Mouse (Mus musculus) kidney, adult 11 months (tissue): ENCODE data around the gene Mrpl44.

Source experiments
- DNase-seq: peaks from one replicate; pipeline ENCODE4 v3.0.0; 2022

The Mrpl44 gene

DNA sequence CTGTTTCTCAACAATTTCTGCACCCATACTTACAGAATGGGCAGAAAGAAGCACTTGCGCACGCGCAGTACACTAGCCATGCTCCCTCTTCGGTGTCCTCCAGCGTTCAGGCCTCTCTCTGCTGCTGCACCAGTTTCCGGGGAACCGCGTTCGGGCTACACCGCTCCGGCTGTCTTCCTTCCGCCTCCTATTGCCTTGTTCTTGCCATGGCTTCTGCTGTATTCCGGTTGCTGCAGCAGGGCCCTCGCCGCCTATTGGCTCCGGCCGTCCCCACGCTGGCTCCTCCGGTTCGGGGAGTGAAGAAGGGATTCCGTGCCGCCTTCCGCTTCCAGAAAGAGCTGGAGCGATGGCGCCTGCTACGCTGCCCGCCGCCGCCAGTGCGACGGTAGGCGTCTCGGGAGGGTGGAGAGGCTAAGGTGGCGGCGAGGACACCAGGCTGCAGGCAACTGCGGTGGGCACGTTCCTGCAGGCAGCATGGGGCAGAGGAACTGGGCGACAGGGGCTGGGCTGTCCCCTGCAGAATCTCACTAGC is at the start of gene Mrpl44, which contains the start of gene Wdfy1:
Gene Mrpl44, plus strand, starts transcription at position 92 of the 532 bp plus-strand sequence.
Gene Wdfy1, minus strand, starts transcription at position 217 of the 532 bp plus-strand sequence.
- DNase-seq = peak; percentile 96

DNA sequence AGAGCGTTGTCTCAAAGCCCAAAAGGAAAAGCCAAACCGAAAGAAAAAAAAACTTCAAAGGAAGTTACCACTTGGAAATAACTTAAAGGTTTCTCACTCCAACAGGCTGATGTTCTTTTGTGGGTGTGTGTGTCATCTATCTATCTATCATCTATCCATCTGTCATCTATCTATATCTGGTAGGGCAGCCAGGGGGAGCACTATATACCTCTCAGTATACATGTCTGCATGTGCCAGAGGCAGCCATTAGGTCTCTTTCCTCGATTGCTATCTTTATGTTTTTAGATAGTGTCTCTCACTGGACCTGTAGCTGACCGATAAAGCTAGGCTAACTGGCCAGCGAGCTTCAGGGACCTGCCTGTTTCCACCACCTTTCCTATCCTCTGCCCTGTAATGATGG is 41.0 kb upstream of the Mrpl44 start:
- no peak for DNase-seq

DNA sequence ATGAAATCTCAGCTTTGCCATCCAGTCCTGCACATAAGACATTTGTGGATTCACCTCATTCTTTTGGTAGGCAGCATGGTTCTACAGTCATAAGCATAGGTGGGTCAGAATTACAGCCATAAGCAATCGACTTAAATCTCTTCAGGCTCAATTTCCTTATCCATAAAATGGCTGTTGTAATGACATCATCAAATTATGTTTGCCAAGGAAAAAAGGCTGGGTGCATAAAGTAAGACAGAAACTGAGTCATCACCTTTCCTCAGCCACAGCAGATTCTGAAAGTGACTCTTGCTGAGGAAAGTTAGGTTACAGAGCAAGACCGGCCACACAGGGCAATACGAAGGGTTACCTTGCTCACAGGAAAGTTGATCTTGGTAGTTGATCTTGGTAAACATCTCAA is 39.4 kb upstream of the Mrpl44 start:
- DNase-seq = no peak

DNA sequence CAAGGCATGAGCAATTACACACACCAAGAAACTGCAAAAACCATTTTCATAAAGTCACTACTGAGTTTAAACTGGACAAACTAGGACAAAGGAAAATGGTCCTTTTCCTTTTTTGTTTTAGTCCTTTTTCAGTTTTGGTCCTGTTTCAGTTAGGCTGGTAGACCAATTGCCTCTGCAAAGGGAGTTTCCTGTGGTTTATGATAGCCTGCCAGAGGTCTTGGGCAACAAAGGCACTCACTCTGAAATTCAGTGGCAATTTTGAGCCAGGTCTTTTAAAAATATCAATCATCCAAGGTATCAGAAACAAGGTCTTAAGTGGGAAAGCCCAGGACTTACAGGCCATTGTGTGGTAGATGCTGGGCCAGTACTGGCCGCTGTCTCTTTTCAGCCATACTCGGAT is 36.1 kb upstream of the Mrpl44 start:
- no peak for DNase-seq

DNA sequence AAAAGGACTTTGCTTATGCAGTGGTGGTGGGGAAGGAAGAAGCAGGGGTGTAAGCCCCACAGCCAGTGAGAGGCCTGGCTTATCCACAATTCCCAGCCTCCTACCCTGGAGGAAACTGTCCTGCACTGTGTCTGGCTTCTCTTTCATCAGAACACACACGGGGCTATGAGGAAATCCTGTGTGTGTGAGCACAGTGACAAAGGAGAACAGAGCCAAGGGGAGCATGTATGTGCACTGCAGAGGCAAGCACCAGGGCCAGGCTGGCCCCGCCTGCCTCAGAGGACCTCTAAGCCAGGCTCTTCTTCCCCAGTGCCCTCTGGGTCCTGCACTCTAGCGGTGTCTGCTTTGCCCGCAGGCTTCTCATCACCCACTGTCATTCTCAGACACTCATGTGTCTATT is 34.8 kb upstream of the Mrpl44 start:
- DNase-seq = no peak

DNA sequence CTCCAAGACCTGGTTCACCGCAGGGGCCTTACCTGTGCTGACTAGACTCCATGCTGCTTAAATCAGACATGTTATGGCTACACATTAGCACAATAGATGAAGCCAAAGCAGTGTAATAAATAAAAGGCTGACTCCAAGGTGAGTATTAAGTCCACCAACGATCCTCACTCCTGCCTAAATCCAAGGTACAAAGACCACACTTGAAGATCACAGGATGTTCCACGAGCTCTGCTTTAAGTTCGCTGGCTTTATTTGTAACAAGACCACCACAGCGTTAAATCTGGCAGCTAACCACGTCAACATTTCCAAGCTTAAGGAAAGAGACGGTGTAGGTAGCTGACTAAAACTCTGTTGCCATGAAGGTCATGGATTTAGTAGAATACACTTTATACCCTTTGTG is 32.9 kb upstream of the Mrpl44 start:
- DNase-seq = peak; percentile 28

DNA sequence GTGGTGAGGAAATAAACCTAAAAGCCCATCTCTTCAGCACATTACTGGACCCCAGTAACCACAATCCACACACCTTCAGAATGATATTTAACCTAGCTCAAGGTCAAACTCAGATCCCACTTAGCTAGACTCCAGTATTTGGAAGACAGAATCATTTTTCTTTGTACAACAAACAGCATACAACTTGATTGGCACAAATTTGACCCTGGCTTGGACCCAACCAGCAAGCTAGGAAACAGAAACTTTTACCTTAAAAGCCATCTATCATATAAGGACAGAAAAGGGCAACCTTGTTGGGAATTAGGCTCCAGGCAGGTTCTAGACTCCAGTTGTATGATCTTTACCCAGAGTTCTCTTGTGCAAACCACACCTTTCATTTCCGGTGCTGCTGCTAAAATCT is 32.4 kb upstream of the Mrpl44 start:
- DNase-seq = no peak

DNA sequence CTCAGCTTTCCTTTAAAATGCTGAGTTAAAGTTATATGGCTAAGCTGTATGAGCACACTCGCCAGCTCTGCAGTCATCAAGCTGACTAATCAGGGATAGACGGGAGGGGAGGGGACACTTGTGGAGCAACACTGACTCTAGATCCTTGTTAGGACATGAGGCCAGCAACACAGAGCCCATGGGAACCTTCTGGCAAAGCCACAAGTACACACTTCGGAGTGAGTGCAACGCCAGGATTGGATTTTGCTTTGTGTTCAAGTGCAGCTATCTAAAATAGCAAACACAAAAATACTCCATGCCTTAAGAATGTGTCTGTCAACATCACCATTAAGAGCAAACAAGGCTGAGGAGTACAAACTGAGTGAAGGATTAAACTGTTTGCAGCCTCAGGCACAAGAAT is 29.8 kb upstream of the Mrpl44 start:
- DNase-seq = no peak

DNA sequence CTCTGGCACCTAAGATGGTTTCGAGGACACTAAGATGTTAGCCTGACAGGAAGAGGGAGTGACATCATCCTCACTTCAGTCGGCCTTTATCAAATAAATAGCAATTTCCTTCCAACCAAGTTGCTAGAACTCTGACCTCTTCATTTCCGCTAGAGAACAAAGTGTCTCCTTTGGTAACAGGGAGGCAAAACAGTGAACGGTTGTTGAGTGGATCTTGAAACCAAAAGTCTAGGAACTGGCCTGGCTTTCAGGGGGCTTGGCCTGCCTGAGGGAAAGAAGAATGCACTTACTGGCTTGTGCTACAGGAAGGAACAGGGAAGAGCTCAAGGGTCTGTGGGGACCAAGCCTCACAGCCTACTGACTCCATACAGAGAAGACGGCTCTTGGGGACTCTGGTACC is 24.6 kb upstream of the Mrpl44 start:
- DNase-seq = peak; percentile 25

DNA sequence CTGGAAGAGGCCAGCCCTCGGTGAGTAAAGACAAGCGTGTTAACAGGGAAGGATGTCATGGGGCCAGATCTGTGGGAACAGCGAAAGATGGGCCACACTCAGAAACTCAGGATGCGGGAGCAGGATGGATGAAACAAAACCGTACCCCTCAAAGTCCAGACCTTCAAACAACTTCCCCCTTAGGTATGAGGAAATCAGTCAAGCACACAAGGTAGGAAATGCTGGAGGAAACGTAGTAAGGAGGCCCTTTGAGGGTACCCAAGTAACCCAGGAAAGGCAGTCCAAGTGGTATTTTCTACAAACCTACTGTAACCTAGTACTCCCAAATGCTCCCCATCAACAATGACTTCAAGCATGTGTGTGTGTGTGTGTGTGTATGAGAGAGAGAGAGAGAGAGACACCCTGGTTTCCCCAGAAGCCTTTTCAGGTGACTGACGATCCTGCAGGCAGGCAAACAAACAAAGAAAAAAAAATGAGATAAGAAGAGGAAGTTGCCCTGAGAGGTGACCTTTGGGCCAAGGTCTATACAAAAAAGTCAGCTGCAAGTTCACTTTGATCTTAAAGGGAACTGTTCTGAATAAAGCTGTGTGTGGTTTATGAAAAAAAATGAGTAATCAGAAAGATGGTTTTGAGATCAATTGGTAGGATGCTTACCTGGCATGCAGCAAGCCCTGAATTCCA is 23.7 kb upstream of the Mrpl44 start:
- DNase-seq = no peak

DNA sequence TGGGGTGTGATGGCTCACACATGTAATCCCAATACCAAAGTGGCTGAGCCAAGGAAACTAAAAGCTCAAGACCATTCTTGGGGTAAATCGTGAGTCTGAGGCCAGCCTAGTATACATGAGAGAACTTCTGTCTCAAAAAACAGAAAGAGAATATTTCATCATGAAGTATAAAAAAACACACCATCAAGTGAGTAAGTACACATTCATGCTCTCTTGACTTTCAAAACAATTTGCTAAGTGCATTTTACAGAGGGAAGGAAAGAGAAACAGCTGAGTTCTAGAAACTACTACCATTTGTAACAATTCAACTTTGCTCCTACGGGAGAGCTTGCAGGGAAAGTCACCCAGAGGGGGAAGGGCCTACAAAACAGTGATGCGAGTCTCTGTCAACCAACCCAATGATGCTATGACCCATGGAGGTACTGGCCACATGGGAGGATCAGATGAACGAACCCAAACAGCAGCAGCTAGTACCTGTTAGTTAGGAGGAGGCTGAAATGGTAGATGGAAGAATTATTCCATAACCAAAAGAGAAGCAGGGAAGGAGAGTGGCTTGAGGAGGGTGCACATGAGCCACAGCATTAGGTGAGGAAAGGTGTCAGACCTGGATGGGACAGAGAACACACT is 23.0 kb upstream of the Mrpl44 start:
- DNase-seq = no peak

DNA sequence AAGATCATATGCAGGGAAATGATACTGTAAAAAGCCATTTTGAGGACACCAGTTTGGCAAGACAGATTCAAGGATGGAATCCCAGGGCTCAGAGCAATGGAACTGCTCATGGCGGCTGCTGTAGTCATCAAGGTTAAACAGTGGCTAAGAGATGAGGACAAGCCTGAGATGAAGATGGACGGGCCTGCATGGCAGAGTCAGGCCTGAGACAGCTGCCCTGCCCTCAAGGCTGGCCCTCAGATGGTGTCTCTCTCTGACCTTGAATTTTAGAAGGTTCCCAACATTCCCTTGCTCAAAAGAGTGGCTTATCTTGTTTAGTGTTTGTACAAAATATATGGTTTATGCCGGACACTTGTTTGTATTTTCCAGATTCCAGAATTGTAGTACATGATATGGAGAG is 22.4 kb upstream of the Mrpl44 start:
- DNase-seq = no peak

DNA sequence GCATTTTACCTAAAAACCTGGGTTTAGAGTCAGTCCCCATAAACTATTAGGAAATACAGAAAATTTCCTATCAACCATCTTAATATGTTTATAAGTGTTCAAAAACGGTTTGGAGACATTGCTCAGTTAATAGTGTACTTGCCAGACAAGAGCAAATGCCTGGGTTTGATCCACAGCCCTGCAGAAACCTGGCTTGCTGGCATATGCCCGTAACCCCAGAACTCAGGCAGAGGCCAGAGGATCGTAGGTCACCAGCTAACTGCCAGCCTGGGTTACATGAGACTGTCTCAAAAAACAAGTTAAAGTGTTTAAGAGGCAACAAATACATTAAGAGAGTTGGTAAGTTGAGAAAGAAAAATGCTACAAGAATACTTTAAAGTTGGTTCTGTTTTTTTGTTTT is 20.9 kb upstream of the Mrpl44 start:
- DNase-seq = no peak

DNA sequence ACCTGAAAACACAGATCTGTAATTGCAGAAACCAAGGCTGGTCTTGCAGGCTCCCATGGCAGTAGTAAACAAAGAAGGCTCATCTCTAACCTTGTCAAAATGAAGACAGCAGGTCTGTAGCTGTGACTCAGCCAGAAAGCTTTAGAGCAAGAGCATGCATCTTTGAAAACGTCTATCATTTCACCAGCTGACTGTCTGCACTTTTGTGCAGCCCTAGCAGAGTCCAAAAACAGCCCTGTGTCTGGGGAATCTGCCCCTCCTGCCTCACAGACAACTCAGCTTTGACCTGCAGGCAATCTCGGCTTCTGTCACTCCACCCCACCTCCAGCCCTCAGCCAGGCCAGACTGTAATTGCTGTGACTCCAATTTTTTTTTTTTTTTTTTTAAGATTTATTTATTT is 20.4 kb upstream of the Mrpl44 start:
- DNase-seq = no peak

DNA sequence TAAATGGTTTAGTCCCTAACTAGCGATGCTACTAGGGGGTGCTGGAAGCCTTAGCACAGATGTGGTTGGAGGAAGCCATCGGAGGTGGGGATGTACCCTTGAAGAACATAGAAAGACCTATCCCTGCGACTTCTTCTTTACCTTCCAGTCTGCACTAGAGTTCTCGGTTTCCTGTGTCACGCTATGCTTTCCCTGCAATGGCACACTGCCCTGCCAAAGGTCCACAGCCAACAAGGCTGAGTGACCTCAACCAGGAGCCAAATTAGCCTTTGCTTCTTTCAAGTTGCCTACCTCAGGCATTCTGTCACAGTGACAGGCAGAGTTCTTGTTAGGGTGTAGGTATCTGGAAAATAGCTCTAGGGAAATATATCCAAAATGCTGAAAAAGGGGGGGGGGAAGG is 19.4 kb upstream of the Mrpl44 start:
- peak; percentile 33 for DNase-seq

DNA sequence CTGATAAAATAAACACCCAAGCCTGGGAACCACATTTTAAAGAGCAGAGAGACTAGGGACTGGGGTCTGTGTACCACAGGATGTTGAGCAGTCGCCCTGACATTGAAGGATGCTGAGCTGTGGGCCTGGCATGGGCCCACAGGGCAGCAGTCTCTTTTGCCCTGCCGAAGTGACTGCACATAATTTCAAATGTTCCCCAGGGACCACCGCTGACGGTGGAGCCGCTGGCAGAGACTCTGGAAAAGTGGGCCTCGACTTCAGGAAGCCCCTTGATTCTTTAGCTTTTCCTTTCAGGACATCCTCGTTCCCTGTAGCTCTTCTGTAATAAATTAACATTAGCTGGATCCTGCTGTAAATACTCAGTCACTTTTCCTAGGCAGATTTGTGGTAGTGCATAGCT is 18.7 kb upstream of the Mrpl44 start:
- peak; percentile 59 for DNase-seq

DNA sequence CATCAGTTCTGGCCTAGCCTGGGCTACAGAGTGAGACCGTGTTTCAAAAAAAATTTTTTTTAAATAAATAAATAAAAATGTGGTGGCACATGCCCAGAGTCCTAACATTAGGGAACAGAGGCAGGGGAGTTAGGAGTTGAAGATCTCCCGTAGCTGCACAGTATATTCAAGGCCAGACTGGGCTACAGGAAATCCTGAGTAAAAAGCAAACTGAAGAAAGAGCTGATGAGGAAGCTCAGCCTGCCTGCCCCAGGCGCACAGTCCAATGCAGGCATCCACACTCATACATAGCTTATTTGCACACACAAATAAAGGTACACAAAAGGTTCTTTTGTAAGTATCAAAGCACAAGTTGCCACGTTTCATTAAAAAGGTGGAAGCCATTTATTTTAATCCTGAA is 18.2 kb upstream of the Mrpl44 start:
- no peak for DNase-seq

DNA sequence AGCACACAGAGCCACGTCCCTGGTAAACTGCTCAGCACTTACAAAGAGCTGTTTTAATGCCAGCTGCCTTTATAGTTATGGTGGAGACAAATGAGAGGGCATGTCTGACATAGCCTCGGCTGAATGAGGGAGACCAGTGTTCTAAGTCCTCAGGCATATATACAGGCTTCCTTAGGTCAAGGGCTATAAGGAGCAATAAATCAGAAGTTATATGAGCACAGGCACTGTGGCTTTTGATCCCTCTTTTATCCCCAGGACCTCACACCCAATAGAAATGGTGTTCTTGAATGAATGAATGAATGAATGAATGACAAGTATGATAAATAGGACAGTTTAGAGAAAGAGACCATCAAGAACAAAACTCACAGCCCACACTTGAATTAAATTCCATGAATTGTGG is 16.8 kb upstream of the Mrpl44 start:
- no peak for DNase-seq

DNA sequence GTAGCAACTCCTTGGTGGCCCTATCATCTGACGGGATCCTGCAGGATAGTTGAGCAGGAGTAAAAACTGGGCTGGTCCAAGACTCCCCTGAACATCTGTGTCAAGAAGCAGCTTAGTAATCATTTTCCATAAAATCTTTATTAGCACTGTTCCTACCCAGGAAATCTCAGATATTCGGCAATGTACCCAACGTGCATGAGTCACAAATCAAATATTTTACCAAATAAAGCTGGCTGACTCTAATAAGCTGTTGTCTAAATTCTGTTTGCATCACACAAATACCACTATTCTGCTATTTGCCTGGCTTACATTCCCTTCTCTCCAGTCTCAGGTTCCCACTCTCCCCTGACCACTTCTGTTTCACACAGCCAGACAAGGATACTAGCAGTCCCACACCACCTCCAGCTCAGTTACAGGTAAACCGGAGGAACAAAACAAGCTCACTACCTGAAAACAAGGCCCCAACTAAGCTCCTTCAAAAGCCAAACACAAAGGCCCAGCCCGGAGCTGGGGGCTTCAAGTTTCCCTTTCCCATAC is 16.3 kb upstream of the Mrpl44 start:
- DNase-seq = no peak

DNA sequence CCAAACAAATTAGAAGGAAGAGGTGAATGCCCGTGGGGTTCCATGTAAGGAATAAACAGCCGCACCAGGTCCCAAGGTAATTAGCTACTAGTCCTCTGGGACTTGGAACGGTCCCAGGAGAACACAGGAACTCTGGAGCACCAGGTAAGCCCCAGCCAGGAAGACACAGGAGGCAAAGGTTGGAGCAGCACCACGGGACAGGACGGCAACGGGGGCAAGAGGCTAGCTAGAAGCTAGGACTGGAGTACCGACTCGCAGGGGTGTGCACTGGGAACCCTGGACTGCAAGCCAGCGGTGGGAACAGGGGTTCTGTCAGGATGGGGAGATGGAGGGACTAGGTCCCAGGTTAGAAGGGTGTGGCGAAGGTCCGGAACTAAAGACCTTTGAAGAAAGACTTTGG is 15.2 kb upstream of the Mrpl44 start:
- peak; percentile 86 for DNase-seq

DNA sequence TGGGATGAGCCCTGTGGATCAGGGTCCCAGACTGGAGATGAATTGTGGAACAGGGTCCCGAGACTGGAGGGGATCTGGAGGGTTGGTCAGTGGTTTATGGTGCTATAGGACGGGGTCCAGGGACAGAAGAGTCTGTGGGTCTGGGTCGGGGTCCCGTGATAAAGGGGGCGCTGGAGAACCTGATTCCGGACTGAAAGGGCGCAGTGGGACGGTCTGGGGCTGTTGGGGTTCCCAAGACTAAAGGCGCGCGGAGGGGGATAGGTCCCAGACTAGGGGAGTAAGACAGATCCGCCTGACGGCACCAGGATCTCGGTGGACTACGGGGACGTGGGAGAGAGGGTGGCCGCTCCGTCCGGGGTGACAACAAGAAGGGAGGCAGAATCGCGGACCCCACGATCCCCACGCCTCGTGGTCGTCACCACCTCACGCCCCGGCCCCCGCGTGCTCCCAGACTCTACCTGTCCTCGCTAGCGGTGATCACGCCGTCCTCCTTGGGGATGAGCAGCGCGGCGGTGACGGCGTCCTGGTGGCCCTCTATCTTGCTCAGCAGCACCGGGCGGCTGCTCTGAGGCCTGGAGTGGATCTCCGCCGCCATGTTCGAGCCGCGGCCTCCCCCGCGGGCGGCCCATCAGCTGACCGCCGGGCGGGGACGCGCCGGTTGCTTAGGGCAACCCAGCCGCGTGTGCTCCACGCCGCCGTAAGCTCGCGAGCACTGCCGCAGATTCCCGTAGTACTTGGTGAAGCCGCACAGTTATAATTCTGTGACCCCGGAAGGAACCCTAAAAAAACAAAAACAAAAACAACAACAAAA is 14.5 kb upstream of the Mrpl44 start:
- peak; percentile 75 for DNase-seq

DNA sequence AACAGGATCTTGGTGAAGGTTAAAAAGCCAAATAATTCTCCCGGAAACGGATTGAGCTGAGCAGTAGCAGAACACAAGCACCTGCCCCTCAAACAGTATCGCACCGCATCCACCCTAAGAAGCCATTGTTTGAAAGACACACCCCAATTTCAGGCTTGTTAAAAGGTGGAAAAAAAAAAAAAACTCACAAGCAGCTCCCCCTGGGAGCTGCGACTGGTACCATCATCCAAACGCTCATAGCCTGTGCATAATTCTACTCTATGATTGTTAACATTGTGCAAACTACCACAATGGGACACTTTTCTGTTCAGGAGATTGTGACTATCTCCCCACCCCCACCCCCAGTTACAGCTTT is 13.9 kb upstream of the Mrpl44 start:
- DNase-seq = no peak
